Mouse (Mus musculus) brain, embryonic 14.5 days (tissue): Measurements from ENCODE around the gene Cage1.

Experiments used
- CTCF ChIP-seq: fragments of 200-500 bp; IDR thresholded peaks from 2 replicates; pipeline ENCODE4 v1.5.1; 2012; ENCODE audit warnings: inconsistent platforms, mild to moderate bottlenecking, moderate library complexity, borderline replicate concordance; ENCODE audit not compliant: insufficient read depth, insufficient read length; ENCODE audit errors: extremely low read depth
- POLR2A ChIP-seq: fragments of 200-500 bp; IDR thresholded peaks from 2 replicates; pipeline ENCODE4 v1.6.1; 2012; ENCODE audit warnings: mild to moderate bottlenecking, inconsistent platforms, borderline replicate concordance; ENCODE audit not compliant: poor library complexity, insufficient read depth, insufficient read length, severe bottlenecking; ENCODE audit errors: extremely low read depth

DNA sequence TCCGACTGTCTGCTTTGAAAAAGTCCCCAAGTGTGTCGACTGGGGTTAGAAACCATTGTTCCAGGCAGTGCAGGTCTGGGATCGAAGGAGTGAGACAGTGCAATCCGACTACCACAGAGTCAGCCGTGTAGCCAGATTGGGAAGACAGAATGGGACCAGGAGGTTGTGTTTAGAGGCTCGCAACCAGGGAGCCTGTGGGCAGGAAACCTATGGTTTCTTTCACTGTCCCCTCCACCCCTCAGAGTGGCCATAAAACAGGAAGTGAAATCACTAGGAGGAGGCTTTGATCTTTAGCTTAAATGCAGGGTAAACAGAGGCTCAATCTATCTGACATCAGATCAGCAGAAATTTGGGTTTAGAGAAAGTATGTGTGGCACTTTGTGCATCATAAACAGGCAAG lies 42.0 kb upstream of the Cage1 start:
- TF ChIP-seq CTCF (no peak), POLR2A (no peak)
